Mouse (Mus musculus) ES-CJ7 (cell line): Measurements from ENCODE around the gene Cep128.
A peak's percentile ranks its signal among the peaks of the same experiment; 100 is the strongest.

ENCODE experiments used
- DNase-seq: peaks from one replicate; pipeline ENCODE4 v3.0.0; 2011; ENCODE audit warnings: low read depth, low spot score

The Cep128 gene

DNA sequence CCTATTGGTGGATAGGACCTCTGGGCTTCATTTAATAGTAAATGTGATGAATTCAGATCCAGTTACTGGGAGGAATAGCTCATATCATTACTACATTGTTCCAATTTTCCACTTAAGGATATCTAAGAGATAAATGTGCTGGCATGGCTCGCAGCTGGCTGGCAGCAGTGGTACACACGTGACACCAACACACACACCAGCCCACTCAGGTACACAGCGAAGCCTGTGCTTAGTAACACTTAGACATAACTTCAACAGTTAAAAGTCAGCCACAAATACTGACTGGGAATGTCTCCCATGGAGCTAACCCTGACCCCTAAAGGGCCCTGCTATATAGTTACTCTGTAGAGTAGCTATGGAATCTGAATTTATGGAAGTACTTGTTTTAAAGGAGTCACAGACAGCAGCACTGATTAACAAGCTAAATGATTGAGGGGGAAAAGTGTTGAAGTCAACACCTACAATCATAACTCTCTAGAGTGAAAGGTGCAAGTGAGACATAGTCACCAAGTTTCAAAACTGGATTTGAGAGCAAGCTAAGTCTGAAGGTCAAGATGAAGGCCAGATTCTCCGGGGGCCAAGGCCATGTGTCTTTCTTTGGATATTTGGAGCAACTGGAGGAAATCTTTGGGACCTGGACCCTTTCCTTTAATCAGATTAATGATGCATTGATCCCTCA, 320.7 kb downstream of the Cep128 start:
- DNase-seq = no peak

DNA sequence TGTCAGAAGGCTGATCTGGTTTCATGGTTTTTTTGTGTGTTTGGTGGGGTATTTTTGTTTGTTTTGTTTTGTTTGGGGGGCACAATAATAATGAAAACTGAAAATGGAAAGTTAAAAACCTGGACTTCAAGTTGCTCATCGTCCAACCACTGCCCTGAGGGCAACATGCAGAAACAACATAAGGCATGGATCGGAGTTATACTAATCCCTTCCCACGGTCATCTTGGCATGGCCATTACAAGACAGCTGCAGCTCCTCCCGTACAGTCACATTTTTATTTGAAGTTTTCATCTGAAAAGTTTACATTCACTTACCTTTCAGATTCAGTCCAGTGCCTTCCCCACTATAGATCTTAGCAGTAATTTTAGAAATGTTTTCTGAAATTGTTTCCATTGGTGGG, 321.5 kb downstream of the Cep128 start:
- no peak for DNase-seq

DNA sequence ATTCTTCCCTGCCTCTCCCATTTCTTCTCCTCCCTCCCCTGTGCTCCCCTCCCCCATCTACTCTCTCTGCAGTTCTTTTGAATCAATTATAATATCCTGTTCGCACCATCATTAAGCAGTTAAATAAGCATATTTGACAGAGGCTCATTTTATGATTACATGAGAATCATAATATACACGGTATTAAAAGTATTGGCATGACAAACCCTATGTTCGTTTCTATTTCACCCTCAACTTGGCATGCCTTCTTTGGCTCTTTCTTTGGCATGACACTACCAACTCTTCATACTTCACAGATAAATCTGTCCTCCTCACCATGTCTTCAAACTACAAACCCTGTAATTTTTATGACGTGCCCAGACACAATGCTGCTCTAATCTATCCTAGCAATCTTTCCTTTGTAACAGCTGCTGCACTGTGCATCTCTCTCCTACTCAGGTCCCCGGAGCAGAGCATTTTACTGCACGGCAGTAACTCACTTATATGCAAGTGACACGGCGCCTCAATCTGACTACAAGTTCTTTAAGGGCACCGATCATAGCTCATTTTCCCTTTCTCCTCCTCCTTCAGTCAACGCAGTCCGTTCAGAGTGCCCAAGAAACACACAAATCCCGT, 324.4 kb downstream of the Cep128 start:
- no peak for DNase-seq

DNA sequence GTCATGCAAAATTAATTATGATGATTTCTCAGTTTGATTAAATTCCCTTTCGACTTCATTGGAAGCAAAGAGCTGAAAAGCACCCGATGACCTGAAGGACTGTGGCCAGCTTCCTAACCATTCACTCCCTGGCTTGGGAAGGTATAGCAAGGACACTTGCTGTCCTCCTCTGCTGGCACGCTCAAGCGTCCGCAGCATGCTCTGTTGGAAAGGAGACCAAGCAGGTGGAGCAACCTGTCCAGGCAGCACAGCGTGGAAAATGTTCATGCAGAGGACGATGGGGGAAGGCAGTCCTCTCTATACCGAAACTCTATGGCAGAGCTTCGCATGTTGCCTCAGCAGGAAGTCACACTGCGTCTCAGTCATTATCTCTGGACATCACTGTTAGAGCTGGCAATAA, 327.3 kb downstream of the Cep128 start:
- no peak for DNase-seq

DNA sequence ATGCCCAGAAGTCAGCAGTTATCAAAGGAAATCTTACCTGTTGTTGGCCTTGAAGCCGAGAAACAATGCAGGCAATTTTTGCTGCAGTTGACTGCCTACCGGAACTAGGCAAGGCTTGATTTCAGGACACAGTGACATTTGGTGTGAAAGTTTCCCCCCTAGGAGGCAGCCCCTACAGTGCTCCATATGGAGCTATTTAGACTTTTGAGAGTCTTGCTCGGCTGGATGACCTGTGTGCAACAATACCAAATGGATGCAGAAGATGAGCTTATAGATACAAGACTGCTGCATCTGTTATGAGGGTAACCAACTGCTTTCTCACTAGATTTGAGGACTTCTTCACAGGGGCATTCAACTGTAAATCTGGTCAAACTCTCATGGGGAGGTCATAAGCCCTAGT, 331.9 kb downstream of the Cep128 start:
- DNase-seq = no peak

DNA sequence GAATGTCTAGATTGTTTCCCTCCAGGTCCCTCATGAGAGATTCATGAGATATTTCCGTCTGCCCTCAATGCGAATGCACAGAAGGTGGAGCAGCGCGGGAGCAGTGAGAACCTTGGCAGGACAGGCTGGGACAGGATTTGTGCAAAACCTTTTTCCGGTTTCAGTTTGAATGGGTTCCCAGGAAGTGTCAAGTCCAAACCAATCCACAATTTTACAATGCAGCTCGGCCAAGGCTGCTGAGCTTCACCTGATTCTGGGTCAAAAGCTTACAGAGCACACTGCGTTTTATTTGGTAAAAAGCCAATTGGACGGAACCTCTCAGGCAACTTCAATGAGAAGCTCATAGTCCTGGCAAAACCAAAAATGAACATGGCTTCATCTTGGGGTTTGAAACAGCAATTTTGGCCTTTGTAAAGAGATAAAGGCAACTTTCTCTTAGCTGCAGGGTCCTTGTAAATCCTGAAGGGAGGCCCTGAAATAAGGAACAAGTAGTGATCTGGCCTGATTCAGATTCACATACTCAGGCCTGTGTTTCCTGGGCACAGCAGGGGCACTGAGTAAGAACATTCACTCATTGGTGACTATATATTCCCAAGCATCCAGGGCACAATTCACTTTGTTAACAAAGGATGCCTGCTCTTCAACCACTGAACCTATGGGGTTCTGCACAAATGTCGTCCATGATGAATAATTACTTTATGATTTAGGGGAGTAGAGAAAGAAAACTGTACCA, 333.4 kb downstream of the Cep128 start:
- no peak for DNase-seq

DNA sequence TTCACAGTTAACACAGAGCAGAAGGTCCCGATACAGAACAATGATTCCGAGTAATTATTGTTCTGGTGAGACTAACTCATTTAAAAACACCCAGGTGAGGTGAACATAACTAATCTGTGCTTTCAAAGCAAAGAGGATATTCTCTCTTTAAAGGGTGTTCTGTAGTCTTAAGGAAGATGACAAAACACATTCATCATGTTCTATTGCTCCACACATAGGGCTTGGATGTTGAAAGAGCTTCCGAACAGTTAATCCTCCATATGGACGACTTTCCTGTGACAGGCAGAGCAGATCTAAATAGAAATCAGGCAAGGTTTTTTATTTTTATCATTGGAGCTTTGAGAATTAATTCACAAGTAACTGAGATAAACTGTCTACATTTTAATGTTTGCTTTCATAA, 342.8 kb downstream of the Cep128 start:
- no peak for DNase-seq

DNA sequence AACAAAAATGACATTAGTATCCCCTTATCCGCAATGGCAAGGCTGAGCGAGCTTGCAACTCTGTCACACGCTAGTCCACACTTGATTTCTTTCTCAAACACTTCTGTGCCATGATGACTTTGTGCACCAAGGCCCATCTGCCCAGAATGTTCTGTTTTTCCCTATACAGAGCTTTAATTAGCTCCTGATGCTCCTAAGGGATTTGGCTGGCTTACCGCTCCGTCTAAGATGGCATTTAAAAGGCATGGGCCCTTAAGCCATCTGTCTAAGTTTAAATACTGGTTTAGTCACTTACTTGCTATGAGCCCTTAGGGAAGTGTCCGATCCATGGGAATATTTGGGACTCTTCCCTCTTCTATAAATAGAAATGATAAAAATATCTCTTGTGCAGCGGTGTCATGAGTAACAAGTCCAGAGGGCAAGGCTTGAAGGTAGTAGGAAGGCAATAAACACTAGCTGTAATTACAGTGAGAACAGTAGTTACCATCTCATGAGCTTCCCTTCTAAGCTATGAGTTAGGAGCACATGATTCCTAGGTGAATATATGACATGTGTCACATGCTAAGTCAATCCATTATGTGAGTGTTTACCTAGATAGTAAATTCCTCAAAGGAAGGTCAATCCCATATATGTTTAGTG, 343.8 kb downstream of the Cep128 start:
- DNase-seq = no peak

DNA sequence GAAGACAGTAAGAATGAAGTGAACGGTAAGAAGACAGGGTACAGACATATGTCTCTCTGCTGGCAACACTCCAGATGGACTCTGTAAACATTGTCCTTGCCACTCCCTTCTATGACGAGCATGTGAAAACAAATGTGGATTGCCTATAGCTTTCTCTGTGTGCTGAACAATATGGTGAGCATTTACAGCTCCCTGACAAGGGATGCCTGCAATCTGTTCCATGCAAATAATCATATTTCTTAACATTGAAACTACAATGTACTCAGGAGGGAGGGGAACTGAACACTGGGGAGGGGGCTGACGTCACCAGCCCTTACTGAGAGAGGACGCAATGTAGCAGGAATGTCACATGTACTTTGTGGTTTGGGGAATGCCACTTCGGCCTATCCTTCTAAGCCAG, 355.1 kb downstream of the Cep128 start:
- DNase-seq = no peak

DNA sequence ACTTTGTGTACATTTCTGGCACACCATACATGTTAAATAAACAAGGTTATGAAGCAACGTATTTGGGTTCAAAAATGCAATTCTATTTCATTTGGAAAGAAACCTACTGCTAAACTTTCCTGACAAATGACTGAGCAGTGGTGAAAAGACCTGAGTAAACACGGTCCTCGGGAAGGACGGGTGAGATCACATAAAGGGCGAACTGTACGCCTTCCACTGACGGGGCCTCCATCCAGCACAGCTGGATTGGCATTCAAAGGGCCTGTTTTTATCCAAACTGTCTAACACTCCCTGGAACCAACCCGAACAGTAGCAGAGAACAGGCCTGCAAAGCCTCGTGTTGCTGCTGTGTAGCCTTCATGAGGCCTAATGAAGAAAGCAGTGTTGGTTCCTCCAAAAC, 356.5 kb downstream of the Cep128 start:
- DNase-seq = no peak

DNA sequence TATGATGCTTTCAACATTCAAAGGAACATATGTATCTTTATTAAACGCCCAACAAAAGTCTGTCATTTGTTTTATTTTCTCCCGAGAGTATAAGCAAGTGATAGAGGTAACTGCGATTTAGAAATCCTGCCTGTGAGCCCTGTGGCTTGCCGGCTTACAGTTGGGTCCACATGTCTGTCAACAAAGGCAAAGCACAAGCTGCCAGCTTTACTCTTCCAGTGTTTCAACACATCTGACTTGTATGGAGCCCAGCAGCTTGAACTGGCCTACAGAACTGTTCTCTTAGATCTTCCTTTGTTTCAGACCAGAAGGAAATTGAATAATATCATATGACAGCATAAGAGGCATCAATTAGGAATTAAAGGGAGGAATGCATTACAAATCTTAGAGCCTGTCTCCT, 357.1 kb downstream of the Cep128 start:
- DNase-seq = no peak

DNA sequence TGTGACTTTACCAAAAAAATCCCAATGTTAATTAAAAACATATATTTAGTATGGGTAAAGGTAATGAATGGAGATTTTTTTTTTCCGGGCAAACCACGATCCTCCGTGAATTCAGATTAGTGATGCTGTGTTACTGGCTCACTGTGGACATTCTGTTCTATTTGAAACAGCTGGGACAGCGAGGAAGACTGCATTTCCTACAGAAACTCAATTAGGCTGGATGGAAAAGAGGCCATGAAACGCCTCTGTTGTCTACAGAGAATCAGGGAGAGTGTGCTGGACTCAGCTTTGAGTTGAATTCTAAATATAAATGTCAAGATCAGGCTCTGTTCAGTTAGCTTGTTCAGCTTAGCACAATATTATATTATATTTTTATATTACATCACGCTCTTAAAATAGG, 369.1 kb downstream of the Cep128 start:
- DNase-seq = no peak

DNA sequence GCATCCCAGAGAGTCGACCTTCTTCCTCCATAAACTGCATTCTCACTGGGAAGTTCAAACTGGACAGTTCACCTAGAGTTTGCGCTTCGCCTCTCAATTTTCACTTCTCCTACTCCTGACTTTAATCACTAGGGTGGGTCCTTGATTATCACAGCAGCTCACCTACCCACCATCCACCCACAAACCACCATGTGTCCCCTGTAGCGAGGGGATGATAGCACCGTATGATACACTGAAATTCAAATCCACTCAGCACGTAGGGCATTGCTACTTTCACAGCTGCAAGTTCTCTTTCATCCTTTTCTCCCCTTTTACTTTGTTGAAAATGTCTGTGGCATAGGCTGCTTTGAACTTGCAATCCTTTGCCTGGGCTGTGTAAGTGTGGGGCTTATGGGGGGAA, 371.2 kb downstream of the Cep128 start:
- no peak for DNase-seq

DNA sequence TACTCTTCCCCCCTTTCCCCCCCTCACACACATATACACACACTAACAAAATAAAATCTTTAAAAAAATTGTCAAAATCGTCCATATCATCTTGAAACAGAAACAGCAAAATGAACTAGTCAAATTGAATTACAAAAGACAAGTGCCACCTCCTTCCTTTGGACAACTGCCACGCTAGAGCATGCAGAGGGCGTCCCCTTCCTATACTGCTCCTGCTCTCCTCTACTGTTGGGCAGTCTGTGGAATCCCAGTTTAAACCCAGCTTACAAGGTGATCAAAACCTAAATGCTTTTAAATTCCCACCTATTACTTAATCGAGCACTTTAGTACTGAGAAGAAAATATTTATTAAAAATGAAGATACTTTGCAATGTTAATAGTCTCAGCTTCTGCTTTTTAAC, 372.0 kb downstream of the Cep128 start:
- DNase-seq = no peak

DNA sequence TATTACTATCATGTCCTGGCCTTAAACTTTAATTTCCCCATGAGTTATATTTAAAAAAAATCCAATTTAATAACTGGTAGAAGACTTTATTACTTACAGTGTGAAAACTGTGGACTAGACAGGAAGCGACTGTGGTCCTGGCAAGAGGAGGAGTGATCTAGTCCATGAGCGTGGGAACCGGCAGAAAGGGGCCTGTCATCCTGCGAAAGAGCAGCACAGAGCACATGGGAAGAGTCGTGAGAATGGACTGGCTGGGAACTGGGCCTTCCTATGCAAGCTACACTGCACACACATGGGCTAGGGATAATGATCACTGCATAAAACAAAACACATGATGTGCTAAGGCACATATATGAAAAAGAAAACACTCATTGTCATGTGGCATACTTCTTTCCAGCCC, 375.5 kb downstream of the Cep128 start:
- no peak for DNase-seq

DNA sequence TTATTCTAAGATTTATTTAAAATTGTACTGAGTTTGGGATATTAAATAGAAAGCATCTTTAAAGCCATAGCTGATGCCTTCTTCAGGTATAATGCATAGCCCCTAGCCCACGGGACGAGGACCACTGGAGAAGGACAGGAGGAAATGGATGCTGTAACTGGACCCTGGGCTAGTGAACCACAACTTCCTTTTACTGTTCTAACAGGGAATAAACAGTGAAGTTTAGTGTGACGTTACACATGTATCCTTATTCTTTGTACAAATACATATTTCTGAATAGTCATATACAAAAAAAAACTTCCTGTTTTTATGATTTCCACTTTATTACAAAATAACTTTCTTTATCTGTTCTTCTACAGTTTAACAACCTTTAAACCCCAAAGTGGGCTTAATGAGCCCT, 376.0 kb downstream of the Cep128 start:
- no peak for DNase-seq

DNA sequence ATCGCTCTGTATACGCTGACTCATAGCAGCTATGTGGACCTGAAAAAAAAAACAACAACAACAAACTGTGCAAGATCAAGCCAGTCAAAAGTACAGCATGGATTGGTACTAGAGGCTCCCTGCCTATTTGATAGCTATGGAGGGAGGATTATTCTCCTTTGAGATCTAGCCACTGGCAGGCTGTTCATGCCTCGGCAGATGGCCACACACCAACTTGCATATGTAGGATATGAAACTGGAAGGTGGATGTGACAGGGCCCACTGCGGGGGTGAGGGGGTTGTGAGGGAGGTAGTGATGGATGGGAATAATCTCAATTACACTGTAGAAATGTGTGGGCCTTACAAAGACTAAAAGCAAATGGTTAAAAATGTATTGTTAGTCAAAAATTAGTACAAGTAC, 386.7 kb downstream of the Cep128 start:
- DNase-seq = no peak

DNA sequence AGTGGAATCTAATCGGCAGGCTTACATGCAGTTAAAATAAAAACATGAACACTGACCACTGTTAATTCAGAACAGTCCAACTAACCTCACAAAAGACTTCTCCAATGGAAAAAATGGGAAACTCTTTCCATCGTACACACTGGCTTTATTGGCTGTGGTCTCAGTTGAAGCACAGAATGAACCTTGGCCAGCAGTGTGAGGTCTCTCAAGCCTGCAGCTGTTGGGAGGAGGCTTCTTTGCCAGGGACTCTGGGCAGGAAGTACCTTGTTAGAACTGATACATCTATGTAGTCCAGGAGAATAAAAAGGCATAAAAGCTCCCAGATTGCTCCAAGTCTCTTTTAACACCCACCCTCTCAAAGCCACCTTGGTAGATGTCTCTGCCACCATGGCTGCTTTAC, 390.9 kb downstream of the Cep128 start:
- DNase-seq = no peak

DNA sequence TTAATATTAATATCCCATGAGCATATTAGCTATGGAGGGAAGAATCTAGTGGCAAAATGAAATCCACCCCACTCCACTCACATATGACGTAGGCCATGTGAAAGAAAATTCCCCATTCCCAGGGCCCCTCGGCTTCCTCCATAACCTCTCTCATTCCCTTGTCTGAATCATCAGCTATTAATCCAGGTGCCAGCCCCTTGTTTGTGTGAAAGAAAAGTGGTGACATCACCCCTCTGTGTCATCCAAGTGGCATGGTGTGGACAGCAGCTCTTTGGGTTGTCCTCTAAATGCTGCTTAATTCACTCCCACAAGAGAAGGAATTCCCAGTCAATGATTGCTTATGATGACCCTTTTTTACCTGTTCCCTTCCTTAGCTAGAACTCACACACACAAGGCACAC, 396.4 kb downstream of the Cep128 start:
- no peak for DNase-seq

DNA sequence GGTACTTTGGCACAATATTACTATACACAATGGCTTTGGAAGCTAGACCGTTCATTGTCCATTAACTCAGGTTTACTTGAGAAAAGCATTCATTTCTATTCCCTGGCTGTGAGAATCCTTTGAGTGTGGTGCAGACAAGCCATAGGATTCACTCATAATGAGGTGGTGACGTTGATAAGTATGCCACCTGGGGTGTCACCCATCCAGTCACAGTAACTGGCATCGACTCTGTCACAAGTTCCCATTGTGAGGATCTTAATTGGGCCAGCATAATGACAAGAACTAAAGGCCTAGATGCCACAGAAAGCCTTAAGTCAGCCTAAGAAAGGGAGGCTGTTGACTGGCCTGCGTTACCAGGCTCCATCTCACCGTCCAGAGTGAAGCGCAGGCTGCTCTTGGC, 396.9 kb downstream of the Cep128 start:
- no peak for DNase-seq

DNA sequence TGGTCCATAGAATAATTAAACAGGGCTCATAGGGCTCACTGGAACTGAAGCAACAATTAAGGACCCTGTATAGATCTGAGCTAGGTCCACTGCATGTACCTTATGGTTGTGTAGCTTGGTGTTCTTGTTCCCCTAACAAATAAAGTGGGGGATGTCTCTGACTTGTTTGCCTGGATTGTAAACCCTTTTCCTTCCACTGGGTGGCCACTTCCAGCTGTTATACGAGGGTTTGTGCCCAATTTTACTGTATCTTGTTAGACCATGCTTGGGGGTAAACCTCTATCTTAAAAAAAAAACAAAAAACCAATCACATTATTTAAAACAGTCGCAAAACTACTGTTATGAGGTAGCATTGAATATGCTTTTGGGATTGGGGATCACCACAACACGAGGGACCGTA, 402.2 kb downstream of the Cep128 start:
- no peak for DNase-seq

DNA sequence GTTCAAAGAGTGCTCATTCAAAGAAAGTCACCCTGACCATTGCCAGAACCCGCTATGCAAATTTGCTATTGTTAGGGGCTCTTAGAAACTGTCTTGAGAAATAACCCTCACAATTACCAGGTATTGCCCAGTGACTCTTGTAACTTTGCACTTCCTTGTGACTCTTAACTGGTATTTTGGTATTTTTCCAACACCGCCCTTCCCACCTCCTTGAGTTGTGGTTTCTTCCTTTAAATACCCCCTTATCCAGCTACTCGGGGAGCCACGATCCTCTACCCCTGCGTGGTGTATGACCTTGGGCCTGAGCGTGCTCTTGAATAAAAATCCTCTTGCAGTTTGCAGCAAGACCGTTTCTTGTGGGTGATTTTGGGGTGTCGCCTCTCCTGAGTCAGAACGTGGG, 407.8 kb downstream of the Cep128 start:
- peak; percentile 68 for DNase-seq

DNA sequence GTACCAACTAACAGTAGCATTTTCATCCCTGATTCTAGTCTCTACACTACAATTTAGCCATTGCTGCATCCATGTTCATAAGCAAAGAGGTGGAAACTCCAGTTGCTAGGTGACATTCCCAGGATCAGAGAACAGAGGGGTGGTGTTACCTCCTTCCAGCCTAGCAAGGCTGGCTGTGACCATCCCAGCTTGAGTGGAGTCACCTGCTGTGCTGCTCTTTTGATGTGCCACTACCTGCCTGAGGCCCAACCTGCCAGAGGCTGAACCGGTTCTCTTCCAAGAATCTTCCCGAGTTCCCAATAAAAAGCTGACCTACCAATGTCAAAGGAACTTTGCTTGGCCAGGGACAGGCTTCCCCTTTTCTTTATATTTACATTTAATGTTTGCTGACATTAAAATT, 408.8 kb downstream of the Cep128 start:
- peak; percentile 62 for DNase-seq
